Mouse (Mus musculus): Measurements from ENCODE around the gene Lrrc7. TPM values are rescaled to one million over a fixed set of nuclear protein-coding genes. Genes with fewer than 3 reads are reported as not detected.

Lrrc7 gene
- polyA plus RNA-seq, 1 experiment, result 0.04 TPM

DNA sequence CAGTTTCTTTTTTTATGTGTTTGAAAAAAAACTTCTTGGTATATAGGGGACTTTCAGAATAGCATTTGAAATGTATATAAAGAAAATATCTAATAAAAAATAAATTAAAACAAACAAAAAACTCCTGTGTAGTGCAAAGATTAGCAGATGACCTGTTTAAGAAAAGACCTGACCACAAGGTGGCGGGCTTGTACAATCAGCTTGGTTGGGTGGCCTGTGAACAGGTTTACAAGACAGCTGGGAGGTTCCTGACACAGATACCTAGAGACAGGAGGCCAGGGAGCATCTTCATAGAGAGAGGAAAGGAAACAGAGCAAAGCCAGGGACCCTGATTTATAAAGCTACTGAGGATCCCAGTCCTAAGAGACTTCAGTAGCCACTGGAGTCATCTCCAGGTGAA lies 186.1 kb downstream of the Lrrc7 start:
- Histone ChIP-seq H3K36me3 (ENCODE audit: control insufficient read depth, insufficient read depth, low read length) (no peaks in the 10 kb centered on the region), H3K4me1 (ENCODE audit: control insufficient read depth, insufficient read depth, insufficient read length) (no peaks in the 10 kb centered on the region), H3K27me3 (ENCODE audit: control insufficient read depth, insufficient read depth, low read length) (no peaks in the 10 kb centered on the region), H3K27ac (ENCODE audit: insufficient read depth, low read length) (no peak overlapping the region), H3K4me3 (ENCODE audit: extremely low read depth, insufficient read depth, insufficient read length) (no peak overlapping the region)
- DNase-seq (ENCODE audit: low read depth in 1 of 2, low spot score in 2 of 2), result no peak
- TF ChIP-seq CTCF (IDR thresholded peaks at IDR 0.05; ENCODE audit: extremely low read depth, insufficient read depth, insufficient read length, insufficient replicate concordance) (no peak), POLR2A (IDR thresholded peaks at IDR 0.05; ENCODE audit: low read depth, low read length) (no peak)
- 2% methylated on average over 1 of the region's 1 CpGs for WGBS

DNA sequence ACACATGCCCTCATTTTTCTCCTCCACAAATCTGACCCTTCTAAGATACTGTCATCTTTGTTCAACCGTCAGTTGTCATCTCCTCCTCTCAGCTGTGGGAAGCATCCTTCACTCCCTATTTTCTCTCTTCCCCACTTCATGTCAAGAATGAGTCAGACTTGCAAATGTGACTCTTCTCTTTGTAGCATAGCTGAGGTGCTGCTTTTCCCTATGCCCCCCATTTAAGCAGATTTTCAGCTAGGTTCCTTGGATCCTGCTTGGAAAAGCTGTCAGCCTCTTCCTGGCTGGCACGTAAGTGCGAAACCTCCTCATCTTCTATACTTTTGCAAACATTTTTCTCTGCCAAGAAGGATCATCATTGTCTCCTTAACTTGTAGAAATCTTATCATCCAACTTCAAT lies 192.9 kb downstream of the Lrrc7 start:
- no peak overlapping the region for H3K4me3 ChIP-seq (ENCODE audit: extremely low read depth, insufficient read depth, insufficient read length)
- TF ChIP-seq CTCF (IDR thresholded peaks at IDR 0.05; ENCODE audit: extremely low read depth, insufficient read depth, insufficient read length, insufficient replicate concordance) (no peak), POLR2A (IDR thresholded peaks at IDR 0.05; ENCODE audit: low read depth, low read length) (no peak)

DNA sequence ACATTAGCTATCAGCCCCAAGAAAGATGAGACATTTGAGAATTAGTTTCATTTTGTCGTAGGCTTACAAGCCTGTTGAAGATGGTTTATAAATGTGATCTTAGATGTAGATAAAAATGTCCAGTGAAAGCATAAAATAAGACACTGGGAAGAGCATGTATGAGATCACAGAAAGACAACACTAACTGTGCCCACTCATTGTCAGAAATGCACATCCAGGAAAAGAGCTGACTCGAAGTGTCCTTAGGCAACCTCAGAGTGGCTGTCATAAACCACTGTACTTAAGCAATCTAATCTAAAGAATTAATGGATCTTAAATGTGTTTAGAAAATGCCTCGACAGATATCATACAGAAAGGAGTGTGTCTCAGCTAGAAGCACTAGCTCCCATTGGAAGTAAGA lies 196.2 kb downstream of the Lrrc7 start:
- no peaks in the 10 kb centered on the region for H3K4me1 ChIP-seq (ENCODE audit: control insufficient read depth, insufficient read depth, insufficient read length)
- H3K27me3 ChIP-seq (ENCODE audit: control insufficient read depth, insufficient read depth, low read length), result no peaks in the 10 kb centered on the region
- WGBS, result 79% methylated on average over 3 of the region's 3 CpGs
- TF ChIP-seq CTCF (IDR thresholded peaks at IDR 0.05; ENCODE audit: extremely low read depth, insufficient read depth, insufficient read length, insufficient replicate concordance) (no peak), POLR2A (IDR thresholded peaks at IDR 0.05; ENCODE audit: low read depth, low read length) (no peak)
- H3K36me3 ChIP-seq (ENCODE audit: control insufficient read depth, insufficient read depth, low read length), result no peaks in the 10 kb centered on the region
- DNase-seq (ENCODE audit: low read depth in 1 of 2, low spot score in 2 of 2), result no peak
- no peak overlapping the region for H3K27ac ChIP-seq (ENCODE audit: insufficient read depth, low read length)
- H3K4me3 ChIP-seq (ENCODE audit: extremely low read depth, insufficient read depth, insufficient read length), result no peak overlapping the region

More for the DNA sequence above, 192.9 kb downstream of the Lrrc7 start:
- no peaks in the 10 kb centered on the region for H3K4me1 ChIP-seq (ENCODE audit: control insufficient read depth, insufficient read depth, insufficient read length)
- 86% methylated on average over 3 of the region's 3 CpGs for WGBS
- H3K36me3 ChIP-seq (ENCODE audit: control insufficient read depth, insufficient read depth, low read length), result no peaks in the 10 kb centered on the region
- no peak overlapping the region for H3K27ac ChIP-seq (ENCODE audit: insufficient read depth, low read length)
- no peak for DNase-seq (ENCODE audit: low read depth in 1 of 2, low spot score in 2 of 2)
- H3K27me3 ChIP-seq (ENCODE audit: control insufficient read depth, insufficient read depth, low read length), result no peaks in the 10 kb centered on the region

DNA sequence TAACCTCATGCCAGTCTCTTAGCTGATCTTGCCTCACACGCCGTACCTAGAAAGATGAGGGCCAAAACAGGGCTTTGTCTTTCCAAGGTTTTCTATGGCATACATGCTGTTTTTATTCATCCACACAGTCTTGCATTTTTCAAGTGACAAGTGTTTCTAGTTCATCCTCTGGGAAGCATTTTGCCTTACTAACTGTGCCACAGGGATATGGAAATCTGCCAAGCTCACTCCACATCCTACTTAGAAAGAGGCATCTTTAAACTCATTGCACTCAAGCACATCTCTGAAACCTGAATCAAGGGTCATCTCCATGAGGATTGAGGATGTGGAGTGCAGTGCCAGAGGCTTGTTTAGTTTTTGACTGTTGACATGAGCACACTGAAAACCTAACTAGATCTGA lies 199.9 kb downstream of the Lrrc7 start:
- no peak for DNase-seq (ENCODE audit: low read depth in 1 of 2, low spot score in 2 of 2)
- TF ChIP-seq POLR2A (IDR thresholded peaks at IDR 0.05; ENCODE audit: low read depth, low read length), result no peak
- no peak for TF ChIP-seq CTCF (IDR thresholded peaks at IDR 0.05; ENCODE audit: extremely low read depth, insufficient read depth, insufficient read length, insufficient replicate concordance)
- Histone ChIP-seq H3K4me1 (ENCODE audit: control insufficient read depth, insufficient read depth, insufficient read length) (no peaks in the 10 kb centered on the region), H3K27me3 (ENCODE audit: control insufficient read depth, insufficient read depth, low read length) (no peaks in the 10 kb centered on the region), H3K36me3 (ENCODE audit: control insufficient read depth, insufficient read depth, low read length) (no peaks in the 10 kb centered on the region), H3K4me3 (ENCODE audit: extremely low read depth, insufficient read depth, insufficient read length) (no peak overlapping the region), H3K27ac (ENCODE audit: insufficient read depth, low read length) (no peak overlapping the region)
- 90% methylated on average over 2 of the region's 2 CpGs for WGBS

DNA sequence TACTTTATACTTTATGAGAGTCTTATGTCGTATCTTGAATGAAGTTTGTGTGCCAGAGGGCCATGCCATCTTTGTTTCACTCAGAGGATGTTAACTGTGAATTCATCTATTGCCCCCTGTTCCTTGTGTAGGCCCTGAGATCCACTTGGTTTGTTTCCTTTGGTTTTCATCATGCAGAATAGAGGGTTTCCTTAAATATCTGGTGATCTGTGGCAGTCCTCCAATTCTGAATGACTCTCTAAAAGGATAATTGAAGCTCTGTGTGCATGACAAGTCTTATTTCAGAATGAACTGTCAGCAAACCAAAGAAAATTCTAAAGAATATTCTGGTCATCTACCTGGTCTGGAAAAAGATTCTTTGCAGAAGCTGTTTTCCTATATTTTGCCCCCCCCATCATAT lies 205.3 kb downstream of the Lrrc7 start:
- 71% methylated on average over 1 of the region's 1 CpGs for WGBS

DNA sequence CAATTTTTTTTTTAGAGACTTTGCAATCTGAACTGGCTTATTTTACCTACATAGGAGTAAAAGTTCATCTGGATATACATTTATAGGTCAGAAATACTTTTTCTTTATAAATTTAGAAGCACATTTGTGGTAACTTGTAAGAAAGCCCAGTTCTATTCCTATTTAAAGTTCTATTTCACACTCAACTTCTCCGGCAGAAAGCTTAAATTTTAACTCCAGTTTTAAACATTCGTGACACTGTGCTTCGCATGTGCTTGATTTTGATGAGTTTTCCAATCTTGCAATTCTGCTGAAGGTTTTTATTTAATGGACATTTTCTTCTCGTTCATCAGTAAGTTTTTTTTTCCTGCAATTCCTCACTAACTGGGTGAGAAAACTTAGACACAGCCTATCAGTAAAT lies 205.8 kb downstream of the Lrrc7 start:
- H3K27me3 ChIP-seq (ENCODE audit: control insufficient read depth, insufficient read depth, low read length), result no peaks in the 10 kb centered on the region
- no peak overlapping the region for H3K4me3 ChIP-seq (ENCODE audit: extremely low read depth, insufficient read depth, insufficient read length)
- no peaks in the 10 kb centered on the region for H3K4me1 ChIP-seq (ENCODE audit: control insufficient read depth, insufficient read depth, insufficient read length)
- H3K27ac ChIP-seq (ENCODE audit: insufficient read depth, low read length), result no peak overlapping the region
- no peak for DNase-seq (ENCODE audit: low read depth in 1 of 2, low spot score in 2 of 2)
- WGBS, result 84% methylated on average over 4 of the region's 4 CpGs
- TF ChIP-seq CTCF (IDR thresholded peaks at IDR 0.05; ENCODE audit: extremely low read depth, insufficient read depth, insufficient read length, insufficient replicate concordance) (no peak), POLR2A (IDR thresholded peaks at IDR 0.05; ENCODE audit: low read depth, low read length) (no peak)
- no peaks in the 10 kb centered on the region for H3K36me3 ChIP-seq (ENCODE audit: control insufficient read depth, insufficient read depth, low read length)

More for the DNA sequence above, 205.3 kb downstream of the Lrrc7 start:
- Histone ChIP-seq H3K27ac (ENCODE audit: insufficient read depth, low read length) (no peak overlapping the region), H3K4me1 (ENCODE audit: control insufficient read depth, insufficient read depth, insufficient read length) (no peaks in the 10 kb centered on the region), H3K36me3 (ENCODE audit: control insufficient read depth, insufficient read depth, low read length) (no peaks in the 10 kb centered on the region), H3K4me3 (ENCODE audit: extremely low read depth, insufficient read depth, insufficient read length) (no peak overlapping the region), H3K27me3 (ENCODE audit: control insufficient read depth, insufficient read depth, low read length) (no peaks in the 10 kb centered on the region)
- DNase-seq (ENCODE audit: low read depth in 1 of 2, low spot score in 2 of 2), result no peak
- no peak for TF ChIP-seq POLR2A (IDR thresholded peaks at IDR 0.05; ENCODE audit: low read depth, low read length)

DNA sequence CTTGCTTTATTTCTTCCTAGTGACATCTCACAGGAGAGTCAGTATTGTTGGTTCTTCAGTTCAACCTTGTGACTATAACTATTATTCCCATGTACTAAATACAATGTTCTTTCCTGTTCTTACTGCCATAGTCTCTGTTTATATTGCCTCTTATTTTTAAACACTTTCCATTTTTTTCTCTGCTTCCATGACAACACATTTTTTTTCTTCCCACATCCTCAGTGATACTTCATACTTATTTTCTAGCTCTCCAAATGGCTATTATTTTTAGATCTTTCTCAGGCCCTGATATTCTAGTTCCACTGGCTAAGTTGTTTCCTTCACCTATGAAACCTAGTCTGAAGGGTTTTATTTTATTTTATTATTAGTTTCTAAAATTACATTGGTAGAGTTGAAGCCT lies 221.2 kb downstream of the Lrrc7 start:
- no peaks in the 10 kb centered on the region for H3K27me3 ChIP-seq (ENCODE audit: control insufficient read depth, insufficient read depth, low read length)
- no peak for DNase-seq (ENCODE audit: low read depth in 1 of 2, low spot score in 2 of 2)
- H3K4me1 ChIP-seq (ENCODE audit: control insufficient read depth, insufficient read depth, insufficient read length), result no peaks in the 10 kb centered on the region
- no peaks in the 10 kb centered on the region for H3K36me3 ChIP-seq (ENCODE audit: control insufficient read depth, insufficient read depth, low read length)
- no peak overlapping the region for H3K4me3 ChIP-seq (ENCODE audit: extremely low read depth, insufficient read depth, insufficient read length)
- TF ChIP-seq POLR2A (IDR thresholded peaks at IDR 0.05; ENCODE audit: low read depth, low read length), result no peak
- no peak for TF ChIP-seq CTCF (IDR thresholded peaks at IDR 0.05; ENCODE audit: extremely low read depth, insufficient read depth, insufficient read length, insufficient replicate concordance)
- H3K27ac ChIP-seq (ENCODE audit: insufficient read depth, low read length), result no peak overlapping the region

All from spleen, adult 2 months (tissue).